Mouse (Mus musculus) stomach, postnatal 0 days (tissue): ENCODE data around the gene Fgfr1op2. TPM values are rescaled to one million over a fixed set of nuclear protein-coding genes. Genes with fewer than 3 reads are reported as not detected.

ENCODE experiments used
- ATAC-seq: fragments of 200-750 bp; cut with Nextera tagmentation; 2 replicates; pipeline ENCODE4 v1.8.0; 2017; ENCODE audit not compliant: low FRiP score, low TSS enrichment
- DNase-seq: peaks from one replicate; pipeline ENCODE4 v3.0.0-alpha.2; 2016; ENCODE audit warnings: low spot score
- H3K27ac ChIP-seq: fragments of 300-500 bp; sonication (generic); replicated peaks from 2 replicates; pipeline ENCODE4 v1.5.1; 2014; ENCODE audit warnings: mild to moderate bottlenecking, control low read depth
- H3K27me3 ChIP-seq: fragments of 300-500 bp; sonication (generic); 2 replicates; pipeline ENCODE4 v1.6.1; 2014; ENCODE audit warnings: low read length; ENCODE audit not compliant: control insufficient read depth, insufficient read depth
- H3K36me3 ChIP-seq: fragments of 300-500 bp; sonication (generic); 2 replicates; pipeline ENCODE4 v1.6.1; 2014; ENCODE audit warnings: low read length, mixed read lengths; ENCODE audit not compliant: control insufficient read depth, insufficient read depth
- H3K4me1 ChIP-seq: fragments of 300-500 bp; sonication (generic); replicated peaks from 2 replicates; pipeline ENCODE4 v1.6.1; 2014; ENCODE audit warnings: antibody characterized with exemption; ENCODE audit not compliant: control insufficient read depth, insufficient read depth
- H3K4me2 ChIP-seq: fragments of 300-500 bp; sonication (generic); replicated peaks from 2 replicates; pipeline ENCODE4 v1.6.1; 2014; ENCODE audit warnings: low read depth, mild to moderate bottlenecking, control low read depth, moderate library complexity
- H3K4me3 ChIP-seq: fragments of 300-500 bp; sonication (generic); 2 replicates; pipeline ENCODE4 v1.5.1; 2014; ENCODE audit warnings: low read depth, low read length, control low read depth
- H3K9ac ChIP-seq: fragments of 300-500 bp; sonication (generic); 2 replicates; pipeline ENCODE4 v1.6.1; 2014; ENCODE audit warnings: mild to moderate bottlenecking, low read length, control low read depth, mixed read lengths
- H3K9me3 ChIP-seq: fragments of 300-500 bp; sonication (generic); 2 replicates; pipeline ENCODE4 v1.6.1; 2016; ENCODE audit warnings: low read length; ENCODE audit not compliant: control insufficient read depth
- CTCF ChIP-seq: IDR thresholded peaks from 2 replicates; pipeline ENCODE4 v1.5.1; 2016; ENCODE audit warnings: antibody characterized with exemption, low read depth, mild to moderate bottlenecking, moderate library complexity
- EP300 ChIP-seq: optimal IDR thresholded peaks from 2 replicates; pipeline ENCODE3; 2016; ENCODE audit warnings: antibody characterized with exemption
- WGBS: fragments of 180-500 bp; shearing (Covaris S2); extraction: QIAGEN DNeasy Blood & Tissue Kit; methylation state at CpG from one replicate; pipeline ENCODE4 v1.1.7; 2014; 5-methylcytosine and 5-hydroxymethylcytosine counted together
- polyA plus RNA-seq: library from polyadenylated mRNA; unstranded; fragments of >200 nt; fragmentation: Nextera tagmentation; extraction: Ambion mirVana; gene quantifications from 2 replicates; pipeline ENCODE4 v1.2.1, GENCODE M21; 2015

Gene Fgfr1op2
- polyA plus RNA-seq, 1 experiment from 2014 or later: 80.3 TPM

- no peak for TF ChIP-seq EP300
- no peak for TF ChIP-seq CTCF
Observed at GRCm38 (mm10) chr6:146611385-146611784, 34.4 kb downstream of the Fgfr1op2 start.

DNA sequence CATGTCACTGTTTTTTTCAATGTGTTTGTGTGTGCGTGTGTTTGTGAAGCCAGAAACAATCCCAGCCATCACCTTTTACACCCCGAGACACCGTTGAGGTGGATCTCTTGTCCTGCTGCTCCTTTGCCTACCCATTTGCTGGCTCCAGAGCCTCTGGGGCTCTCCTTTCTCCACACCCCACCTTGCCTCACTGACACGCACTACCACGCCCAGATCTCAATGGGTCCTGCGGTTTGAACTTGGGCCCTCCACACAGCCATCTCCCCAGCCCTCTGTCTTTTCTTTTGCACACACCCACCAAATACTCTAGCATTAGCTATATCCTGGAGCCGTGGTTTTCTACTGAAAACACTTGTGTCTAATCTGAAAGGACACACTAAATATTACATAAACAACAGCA lies 34.9 kb downstream of the Fgfr1op2 start:
- Histone ChIP-seq H3K9me3 (no peaks in the 10 kb centered on the region), H3K4me2 (no peak overlapping the region), H3K4me1 (no peaks in the 10 kb centered on the region), H3K36me3 (peaks cover 4% of the 10 kb centered on the region), H3K9ac (no peak overlapping the region), H3K27me3 (no peaks in the 10 kb centered on the region), H3K4me3 (no peak overlapping the region), H3K27ac (no peak overlapping the region)
- WGBS: 85% methylated on average over 7 of the region's 7 CpGs
- no peak for TF ChIP-seq CTCF
- no peak for TF ChIP-seq EP300
- DNase-seq (no peak), ATAC-seq (no peak)

More at GRCm38 (mm10) chr6:146611385-146611784, 34.4 kb downstream of the Fgfr1op2 start:
- no peak for DNase-seq
- no peak for ATAC-seq
- peaks cover 8% of the 10 kb centered on the region for H3K36me3 ChIP-seq
- H3K9me3 ChIP-seq: no peaks in the 10 kb centered on the region
- H3K27me3 ChIP-seq: no peaks in the 10 kb centered on the region
- H3K4me2 ChIP-seq: no peak overlapping the region
- 88% methylated on average over 6 of the region's 6 CpGs for WGBS
- no peak overlapping the region for H3K9ac ChIP-seq
- H3K4me3 ChIP-seq: no peak overlapping the region
- H3K27ac ChIP-seq: no peak overlapping the region
- no peaks in the 10 kb centered on the region for H3K4me1 ChIP-seq

- ATAC-seq: no peak
- TF ChIP-seq CTCF: no peak
- no peak for TF ChIP-seq EP300
- H3K36me3 ChIP-seq: peaks cover 4% of the 10 kb centered on the region; the same call in 1 of the 2 replicates
Observed at GRCm38 (mm10) chr6:146612736-146613135, 35.7 kb downstream of the Fgfr1op2 start.

GRCm38 (mm10) chr6:146613907-146614306 lies 36.9 kb downstream of the Fgfr1op2 start:
- TF ChIP-seq EP300: no peak
- peak; percentile 19 for TF ChIP-seq CTCF
- H3K4me1 ChIP-seq: no peaks in the 10 kb centered on the region
- no peak overlapping the region for H3K9ac ChIP-seq
- H3K27ac ChIP-seq: no peak overlapping the region
- no peaks in the 10 kb centered on the region for H3K9me3 ChIP-seq
- ATAC-seq (no peak), DNase-seq (no peak)
- H3K27me3 ChIP-seq: no peaks in the 10 kb centered on the region
- 89% methylated on average over 5 of the region's 5 CpGs for WGBS
- H3K4me3 ChIP-seq: no peak overlapping the region
- no peak overlapping the region for H3K4me2 ChIP-seq
- peaks cover 10% of the 10 kb centered on the region; the same call in 1 of the 2 replicates for H3K36me3 ChIP-seq

More at GRCm38 (mm10) chr6:146612736-146613135, 35.7 kb downstream of the Fgfr1op2 start:
- 93% methylated on average over 5 of the region's 5 CpGs for WGBS
- no peaks in the 10 kb centered on the region for H3K27me3 ChIP-seq
- DNase-seq: no peak
- H3K4me3 ChIP-seq: no peak overlapping the region
- no peak overlapping the region for H3K9ac ChIP-seq
- H3K27ac ChIP-seq: no peak overlapping the region
- no peaks in the 10 kb centered on the region for H3K9me3 ChIP-seq
- no peak overlapping the region for H3K4me2 ChIP-seq
- no peaks in the 10 kb centered on the region for H3K4me1 ChIP-seq

DNA sequence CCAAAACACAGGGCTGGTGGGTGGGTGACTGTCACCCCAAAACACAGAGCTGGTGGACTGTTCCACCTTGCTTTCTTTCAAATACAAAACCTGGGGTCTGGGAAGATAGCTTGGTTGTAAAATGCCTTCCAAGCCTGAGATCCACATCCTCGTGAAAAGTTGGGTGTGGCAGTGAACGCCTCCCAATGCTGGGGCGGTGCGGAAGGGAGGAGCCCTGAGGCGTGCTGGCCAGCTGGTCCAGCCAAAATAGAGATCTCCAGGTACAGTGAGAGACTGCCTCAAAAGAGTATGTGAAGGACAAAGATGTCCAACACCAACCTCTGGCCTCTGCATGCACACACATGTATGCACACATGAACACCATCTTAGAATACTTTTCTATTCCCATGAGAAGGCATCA lies 37.5 kb downstream of the Fgfr1op2 start:
- 81% methylated on average over 5 of the region's 5 CpGs for WGBS
- Histone ChIP-seq H3K36me3 (peaks cover 10% of the 10 kb centered on the region; the same call in 1 of the 2 replicates), H3K4me1 (no peaks in the 10 kb centered on the region), H3K9ac (no peak overlapping the region), H3K9me3 (no peaks in the 10 kb centered on the region), H3K4me3 (no peak overlapping the region), H3K4me2 (no peak overlapping the region), H3K27me3 (no peaks in the 10 kb centered on the region), H3K27ac (no peak overlapping the region)
- ATAC-seq: no peak
- no peak for DNase-seq
- TF ChIP-seq EP300: no peak

DNA sequence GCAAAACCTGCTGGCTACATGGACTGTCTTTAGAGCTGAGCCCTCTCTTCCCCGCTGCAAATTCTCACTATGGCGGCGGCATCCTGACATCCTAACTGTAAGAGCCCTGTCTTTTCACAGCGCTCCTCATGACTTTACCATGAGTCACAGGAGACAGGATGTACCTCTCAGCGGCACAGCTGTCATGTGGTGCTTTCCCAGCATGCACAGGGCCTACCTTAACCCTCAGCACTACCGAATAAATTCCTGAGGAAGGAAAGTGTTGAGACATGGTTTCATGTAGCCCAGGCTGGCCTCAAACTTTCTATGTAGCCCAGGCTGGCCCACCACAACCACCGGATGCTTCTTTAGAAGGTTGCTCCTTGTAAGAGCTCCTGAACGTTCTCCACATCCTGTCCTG lies 38.9 kb downstream of the Fgfr1op2 start:
- WGBS: 89% methylated on average over 8 of the region's 8 CpGs
- DNase-seq (no peak), ATAC-seq (no peak)
- H3K36me3 ChIP-seq: peaks cover 6% of the 10 kb centered on the region; the same call in 1 of the 2 replicates
- no peak overlapping the region for H3K27ac ChIP-seq
- H3K4me1 ChIP-seq: no peaks in the 10 kb centered on the region
- no peaks in the 10 kb centered on the region for H3K27me3 ChIP-seq
- no peaks in the 10 kb centered on the region for H3K9me3 ChIP-seq
- TF ChIP-seq EP300 (no peak), CTCF (no peak)
- no peak overlapping the region for H3K4me2 ChIP-seq
- no peak overlapping the region for H3K4me3 ChIP-seq
- no peak overlapping the region for H3K9ac ChIP-seq
